Mouse (Mus musculus): ENCODE results near the gene Eral1. TPM values are rescaled to one million over a fixed set of nuclear protein-coding genes. Genes with fewer than 3 reads are reported as not detected.

Eral1 gene
- polyA plus RNA-seq, 1 experiment from 2014 or later, result 35.2 TPM

DNA sequence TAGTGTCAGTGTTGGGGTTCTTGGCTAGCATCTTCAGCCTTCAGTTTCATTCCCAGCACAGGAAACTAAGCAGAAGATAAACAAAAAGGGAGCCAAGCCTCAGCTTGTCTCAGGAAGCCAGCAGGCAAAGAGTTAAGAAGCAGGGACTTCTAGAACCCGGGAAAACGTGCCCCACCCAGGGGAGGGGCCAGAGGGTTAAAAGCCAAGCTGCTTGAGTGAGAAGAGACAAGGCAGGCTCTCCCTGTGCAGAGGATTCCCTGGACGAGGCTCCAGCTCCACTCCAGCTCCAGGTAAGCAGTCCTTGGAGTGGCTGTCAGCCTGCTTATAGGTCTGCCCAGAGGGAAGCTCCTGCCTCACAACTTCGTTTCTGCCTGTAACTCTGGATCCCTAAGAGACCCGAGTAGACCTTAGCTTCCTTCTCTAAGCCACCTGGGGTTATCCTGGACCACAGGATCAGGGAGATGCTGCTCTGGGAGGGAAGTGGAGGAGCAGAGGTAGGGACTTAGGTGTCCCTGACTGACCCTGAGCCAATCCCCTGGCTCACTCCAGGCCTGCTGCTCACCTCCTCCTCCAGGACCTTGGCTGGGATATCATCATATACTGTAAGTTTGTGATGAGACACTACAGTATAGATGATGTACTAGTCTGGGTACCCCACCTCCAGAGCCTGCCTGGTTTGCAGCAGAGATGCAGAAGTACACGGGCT lies 7.6 kb downstream of the Eral1 start:
- Histone ChIP-seq H3K27ac (ENCODE audit: low read depth, low read length) (no peak overlapping the region), H3K27me3 (replicated peaks; ENCODE audit: control insufficient read depth, insufficient read depth, low read length) (no peaks in the 10 kb centered on the region), H3K9ac (ENCODE audit: low read depth, low read length) (no peak overlapping the region), H3K9me3 (ENCODE audit: control insufficient read depth, low read length) (no peaks in the 10 kb centered on the region), H3K4me3 (ENCODE audit: low read length) (no peak overlapping the region), H3K4me2 (ENCODE audit: low read length) (no peak overlapping the region), H3K36me3 (ENCODE audit: control insufficient read depth, insufficient read depth, low read length) (peaks cover 34% of the 10 kb centered on the region), H3K4me1 (ENCODE audit: control insufficient read depth, insufficient read depth, low read depth, low read length) (no peaks in the 10 kb centered on the region)
- 29% methylated on average over 6 of the region's 6 CpGs for WGBS
- ATAC-seq, result no peak

DNA sequence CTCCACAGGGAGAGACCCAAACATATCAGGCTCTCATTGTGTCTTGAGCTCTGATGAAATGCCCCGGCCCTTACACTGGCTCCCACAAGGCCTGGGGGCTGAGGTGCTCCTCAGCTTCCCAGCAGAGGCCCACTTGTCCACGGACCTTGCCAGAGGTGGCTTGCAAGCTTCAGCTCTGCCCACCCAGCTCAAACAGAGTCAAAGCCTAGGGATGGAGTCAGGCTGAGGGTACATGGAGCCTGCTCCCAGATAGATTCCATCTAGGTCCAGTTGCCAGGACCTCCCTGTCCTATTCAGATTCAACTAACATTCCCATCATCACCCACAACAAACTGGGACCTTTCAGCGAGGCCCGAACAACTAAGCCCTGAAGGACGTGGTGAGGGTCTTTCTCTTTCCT lies 8.2 kb downstream of the Eral1 start:
- no peak overlapping the region for H3K9ac ChIP-seq (ENCODE audit: low read depth, low read length)
- peaks cover 33% of the 10 kb centered on the region for H3K36me3 ChIP-seq (ENCODE audit: control insufficient read depth, insufficient read depth, low read length)
- no peaks in the 10 kb centered on the region for H3K4me1 ChIP-seq (ENCODE audit: control insufficient read depth, insufficient read depth, low read depth, low read length)
- no peaks in the 10 kb centered on the region for H3K9me3 ChIP-seq (ENCODE audit: control insufficient read depth, low read length)
- no peak for ATAC-seq
- H3K27me3 ChIP-seq (replicated peaks; ENCODE audit: control insufficient read depth, insufficient read depth, low read length), result no peaks in the 10 kb centered on the region
- 83% methylated on average over 5 of the region's 5 CpGs for WGBS
- no peak overlapping the region for H3K4me2 ChIP-seq (ENCODE audit: low read length)
- no peak overlapping the region for H3K4me3 ChIP-seq (ENCODE audit: low read length)
- H3K27ac ChIP-seq (ENCODE audit: low read depth, low read length), result no peak overlapping the region

DNA sequence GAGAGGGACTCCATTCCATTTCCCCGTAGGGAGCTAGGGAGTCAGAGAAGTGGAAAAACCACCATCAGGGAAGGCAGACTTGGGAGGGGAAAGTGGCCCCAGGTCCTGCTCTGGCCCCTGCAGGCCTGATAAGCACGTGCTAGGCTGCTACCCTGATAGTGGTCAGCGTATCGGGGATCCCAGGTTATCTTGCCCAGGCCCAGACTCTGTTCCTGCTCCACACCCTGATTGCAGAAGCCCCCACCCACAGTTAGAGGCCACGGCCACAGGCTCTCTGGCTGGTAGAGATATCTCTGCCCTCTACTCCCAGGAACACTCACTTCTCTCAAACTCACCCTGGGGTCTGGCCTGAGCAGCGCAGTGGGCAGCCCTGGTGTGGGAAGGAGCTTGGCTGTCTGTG lies 10.5 kb downstream of the Eral1 start:
- WGBS, result 85% methylated on average over 6 of the region's 6 CpGs
- Histone ChIP-seq H3K9me3 (ENCODE audit: control insufficient read depth, low read length) (no peaks in the 10 kb centered on the region), H3K27ac (ENCODE audit: low read depth, low read length) (no peak overlapping the region), H3K4me2 (ENCODE audit: low read length) (no peak overlapping the region), H3K4me3 (ENCODE audit: low read length) (no peak overlapping the region), H3K4me1 (ENCODE audit: control insufficient read depth, insufficient read depth, low read depth, low read length) (no peaks in the 10 kb centered on the region), H3K9ac (ENCODE audit: low read depth, low read length) (no peak overlapping the region), H3K27me3 (replicated peaks; ENCODE audit: control insufficient read depth, insufficient read depth, low read length) (no peaks in the 10 kb centered on the region), H3K36me3 (ENCODE audit: control insufficient read depth, insufficient read depth, low read length) (peaks cover 19% of the 10 kb centered on the region)
- ATAC-seq, result no peak

DNA sequence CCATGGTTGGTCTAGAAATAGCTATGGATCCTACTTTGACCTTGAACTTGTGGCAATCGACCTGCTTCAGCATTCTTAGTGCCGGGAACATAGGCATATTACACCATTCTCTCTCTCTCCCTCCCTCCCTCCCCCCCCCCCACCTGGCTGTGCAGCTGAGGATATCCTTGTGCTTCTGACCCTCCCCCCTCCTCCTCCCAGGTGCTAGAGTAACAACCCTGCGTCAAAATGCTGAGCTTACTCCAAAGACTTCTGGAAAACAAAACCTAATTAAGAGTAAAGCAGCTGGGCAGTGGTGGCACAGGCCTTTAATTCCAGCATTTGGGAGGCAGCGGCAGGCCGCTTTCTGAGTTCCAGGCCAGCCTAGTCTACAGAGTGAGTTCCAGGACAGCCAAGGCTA lies 11.1 kb downstream of the Eral1 start:
- no peak overlapping the region for H3K4me2 ChIP-seq (ENCODE audit: low read length)
- WGBS, result 81% methylated on average over 5 of the region's 5 CpGs
- ATAC-seq, result no peak

DNA sequence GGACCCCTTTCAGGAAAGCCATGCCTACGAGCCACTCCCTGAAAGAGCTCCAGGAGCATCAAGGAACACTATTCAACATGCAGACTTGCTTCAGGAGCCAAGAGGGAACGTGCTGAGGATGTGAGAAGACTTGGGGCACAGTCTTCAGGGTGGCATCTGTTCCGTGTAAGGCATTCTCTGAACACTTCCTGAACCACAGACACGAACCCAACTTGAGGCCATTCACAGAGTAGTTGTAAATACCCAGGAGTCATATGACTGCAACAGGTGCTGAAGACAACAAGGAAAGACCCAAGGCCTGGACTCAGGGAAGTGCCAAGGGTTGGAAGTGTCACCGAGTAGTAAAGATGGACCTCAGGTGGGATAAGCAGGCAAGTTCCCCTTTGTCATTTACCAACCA lies 12.6 kb downstream of the Eral1 start:
- Histone ChIP-seq H3K27me3 (replicated peaks; ENCODE audit: control insufficient read depth, insufficient read depth, low read length) (no peaks in the 10 kb centered on the region), H3K27ac (ENCODE audit: low read depth, low read length) (no peak overlapping the region)
- 77% methylated on average over 5 of the region's 5 CpGs for WGBS

More for the DNA sequence above, 11.1 kb downstream of the Eral1 start:
- Histone ChIP-seq H3K27ac (ENCODE audit: low read depth, low read length) (no peak overlapping the region), H3K4me3 (ENCODE audit: low read length) (no peak overlapping the region), H3K27me3 (replicated peaks; ENCODE audit: control insufficient read depth, insufficient read depth, low read length) (no peaks in the 10 kb centered on the region), H3K9me3 (ENCODE audit: control insufficient read depth, low read length) (no peaks in the 10 kb centered on the region), H3K9ac (ENCODE audit: low read depth, low read length) (no peak overlapping the region), H3K36me3 (ENCODE audit: control insufficient read depth, insufficient read depth, low read length) (peaks cover 15% of the 10 kb centered on the region), H3K4me1 (ENCODE audit: control insufficient read depth, insufficient read depth, low read depth, low read length) (no peaks in the 10 kb centered on the region)

DNA sequence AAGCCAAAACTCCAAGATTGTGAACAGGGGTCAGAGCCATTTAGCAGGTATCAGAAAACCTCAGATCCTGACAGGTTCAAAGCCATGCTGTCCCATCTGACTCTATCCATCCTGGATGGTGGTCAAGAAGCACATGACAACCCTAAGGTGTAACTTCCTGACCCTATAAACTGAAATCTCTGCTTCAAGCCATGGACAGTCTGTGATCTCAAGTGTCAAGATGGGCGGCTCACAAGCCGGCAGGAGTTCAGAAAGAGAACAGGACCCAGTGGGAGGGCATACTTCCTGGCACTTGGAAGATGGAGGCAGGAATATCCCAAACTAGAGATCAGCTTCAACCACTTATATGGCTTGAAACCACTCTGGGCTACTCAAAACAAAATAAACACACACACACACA lies 13.5 kb downstream of the Eral1 start:
- Histone ChIP-seq H3K9ac (ENCODE audit: low read depth, low read length) (no peak overlapping the region), H3K4me1 (ENCODE audit: control insufficient read depth, insufficient read depth, low read depth, low read length) (no peaks in the 10 kb centered on the region), H3K27me3 (replicated peaks; ENCODE audit: control insufficient read depth, insufficient read depth, low read length) (no peaks in the 10 kb centered on the region), H3K9me3 (ENCODE audit: control insufficient read depth, low read length) (no peaks in the 10 kb centered on the region), H3K4me3 (ENCODE audit: low read length) (no peak overlapping the region), H3K4me2 (ENCODE audit: low read length) (no peak overlapping the region), H3K36me3 (ENCODE audit: control insufficient read depth, insufficient read depth, low read length) (no peaks in the 10 kb centered on the region), H3K27ac (ENCODE audit: low read depth, low read length) (no peak overlapping the region)
- WGBS, result 61% methylated on average over 2 of the region's 2 CpGs
- ATAC-seq, result no peak

More for the DNA sequence above, 12.6 kb downstream of the Eral1 start:
- no peak for ATAC-seq
- H3K4me2 ChIP-seq (ENCODE audit: low read length), result no peak overlapping the region
- H3K9me3 ChIP-seq (ENCODE audit: control insufficient read depth, low read length), result no peaks in the 10 kb centered on the region
- no peak overlapping the region for H3K9ac ChIP-seq (ENCODE audit: low read depth, low read length)
- H3K4me1 ChIP-seq (ENCODE audit: control insufficient read depth, insufficient read depth, low read depth, low read length), result no peaks in the 10 kb centered on the region
- no peak overlapping the region for H3K4me3 ChIP-seq (ENCODE audit: low read length)
- H3K36me3 ChIP-seq (ENCODE audit: control insufficient read depth, insufficient read depth, low read length), result peaks cover 5% of the 10 kb centered on the region; the same call in 1 of the 2 replicates

DNA sequence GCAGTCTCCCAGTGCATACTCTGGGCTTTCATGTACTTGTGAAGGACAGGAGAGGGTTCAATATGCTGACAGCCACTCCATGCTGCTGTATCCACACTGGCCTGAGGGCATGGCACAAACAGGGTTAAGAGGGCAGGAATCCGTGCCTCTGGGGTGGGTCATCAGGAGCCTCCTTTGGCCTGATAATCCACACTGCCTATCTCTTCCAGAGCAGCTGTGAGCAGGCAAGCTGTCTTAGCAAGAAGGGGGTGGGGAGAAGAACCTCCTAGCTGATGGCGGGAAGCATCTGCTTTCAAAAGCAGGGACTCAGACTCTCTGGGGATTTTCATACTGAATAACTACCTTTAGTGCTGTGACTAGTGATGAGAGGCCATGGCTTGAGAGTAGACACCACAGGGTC lies 14.3 kb downstream of the Eral1 start:
- Histone ChIP-seq H3K36me3 (ENCODE audit: control insufficient read depth, insufficient read depth, low read length) (no peaks in the 10 kb centered on the region), H3K4me2 (ENCODE audit: low read length) (no peak overlapping the region), H3K4me3 (ENCODE audit: low read length) (no peak overlapping the region), H3K27me3 (replicated peaks; ENCODE audit: control insufficient read depth, insufficient read depth, low read length) (no peaks in the 10 kb centered on the region), H3K9me3 (ENCODE audit: control insufficient read depth, low read length) (no peaks in the 10 kb centered on the region), H3K27ac (ENCODE audit: low read depth, low read length) (no peak overlapping the region), H3K9ac (ENCODE audit: low read depth, low read length) (no peak overlapping the region), H3K4me1 (ENCODE audit: control insufficient read depth, insufficient read depth, low read depth, low read length) (no peaks in the 10 kb centered on the region)
- ATAC-seq, result no peak
- WGBS, result 57% methylated on average over 2 of the region's 2 CpGs

DNA sequence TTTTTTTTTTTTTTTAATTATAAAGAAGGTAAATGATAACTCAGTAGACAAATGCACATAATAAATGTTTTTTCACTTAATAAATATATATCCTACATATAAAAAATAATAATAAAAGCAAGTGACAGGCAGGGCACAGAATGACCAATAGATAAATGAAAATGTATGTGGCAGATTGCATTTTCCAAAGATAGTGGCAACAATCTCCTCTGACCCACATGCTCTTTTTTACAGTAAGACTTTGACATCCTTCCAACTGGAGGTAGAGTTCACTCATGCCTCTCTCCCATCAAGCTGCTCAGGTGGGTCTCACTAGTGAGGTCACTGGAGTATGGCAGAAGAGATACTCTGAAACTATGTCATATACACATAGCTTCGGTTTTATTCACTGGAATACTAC lies 17.6 kb downstream of the Eral1 start:
- 86% methylated on average over 1 of the region's 1 CpGs for WGBS
- H3K36me3 ChIP-seq (ENCODE audit: control insufficient read depth, insufficient read depth, low read length), result peaks cover 14% of the 10 kb centered on the region
- no peaks in the 10 kb centered on the region for H3K27me3 ChIP-seq (replicated peaks; ENCODE audit: control insufficient read depth, insufficient read depth, low read length)
- no peaks in the 10 kb centered on the region for H3K9me3 ChIP-seq (ENCODE audit: control insufficient read depth, low read length)
- H3K4me3 ChIP-seq (ENCODE audit: low read length), result no peak overlapping the region
- H3K4me1 ChIP-seq (ENCODE audit: control insufficient read depth, insufficient read depth, low read depth, low read length), result no peaks in the 10 kb centered on the region
- H3K4me2 ChIP-seq (ENCODE audit: low read length), result no peak overlapping the region
- H3K27ac ChIP-seq (ENCODE audit: low read depth, low read length), result no peak overlapping the region
- no peak for ATAC-seq
- H3K9ac ChIP-seq (ENCODE audit: low read depth, low read length), result no peak overlapping the region

DNA sequence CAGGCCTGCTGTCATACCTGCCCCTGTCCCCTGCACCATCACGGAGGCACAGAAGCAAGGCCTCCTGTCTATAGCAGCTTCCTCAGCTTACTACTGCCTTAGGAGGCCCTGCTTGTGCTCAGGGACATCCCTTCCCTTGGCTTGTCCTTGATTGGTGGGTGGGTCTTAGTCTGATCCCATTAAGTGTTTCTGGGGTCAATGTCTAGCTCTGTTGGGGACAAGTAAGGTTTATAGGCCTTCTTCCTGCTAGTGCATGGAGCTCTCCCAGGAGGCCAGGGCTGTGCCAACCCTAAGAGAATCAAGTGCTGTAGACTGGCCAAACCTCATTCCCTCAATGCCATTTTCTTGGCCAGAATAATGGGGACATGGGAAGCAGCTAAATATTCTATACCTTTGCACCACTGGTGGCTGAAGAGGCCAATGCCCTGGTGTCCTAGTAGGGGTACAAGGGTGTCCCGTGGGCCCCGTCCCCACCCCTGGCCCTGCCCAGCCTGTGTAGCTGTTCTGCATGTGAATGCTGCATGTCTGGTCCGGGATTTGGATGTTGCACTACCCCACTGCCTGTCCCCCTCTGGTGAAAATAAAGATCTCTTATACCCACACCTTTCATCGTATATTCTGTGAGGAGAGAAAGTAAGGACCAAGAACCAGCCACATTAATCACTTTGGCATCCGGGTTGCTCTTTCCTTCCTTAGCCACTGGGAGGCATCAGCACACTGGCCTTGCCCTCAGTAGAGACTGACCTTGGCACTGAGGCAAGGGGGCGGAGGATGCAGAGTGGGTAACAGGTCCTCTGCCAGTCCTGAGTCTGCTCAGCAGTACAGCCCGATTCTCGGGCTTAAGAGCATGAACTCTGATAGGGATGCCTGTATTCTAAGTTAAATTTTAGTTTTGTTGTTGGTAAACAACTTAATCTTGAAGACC lies 20.1 kb downstream of the Eral1 start:
- peak; percentile 88 for ATAC-seq
- H3K27me3 ChIP-seq (replicated peaks; ENCODE audit: control insufficient read depth, insufficient read depth, low read length), result no peaks in the 10 kb centered on the region
- H3K4me2 ChIP-seq (ENCODE audit: low read length), result no peak overlapping the region
- no peaks in the 10 kb centered on the region for H3K9me3 ChIP-seq (ENCODE audit: control insufficient read depth, low read length)
- no peak overlapping the region for H3K4me3 ChIP-seq (ENCODE audit: low read length)
- H3K9ac ChIP-seq (ENCODE audit: low read depth, low read length), result no peak overlapping the region
- WGBS, result 58% methylated on average over 9 of the region's 9 CpGs
- H3K27ac ChIP-seq (ENCODE audit: low read depth, low read length), result no peak overlapping the region
- no peaks in the 10 kb centered on the region for H3K4me1 ChIP-seq (ENCODE audit: control insufficient read depth, insufficient read depth, low read depth, low read length)
- peaks cover 27% of the 10 kb centered on the region for H3K36me3 ChIP-seq (ENCODE audit: control insufficient read depth, insufficient read depth, low read length)

Data from hindbrain, embryonic 16.5 days (tissue).